Mouse (Mus musculus): ENCODE measurements at regions not wholly inside any gene's neighbourhood (a gene's known extent, or its start where the extent isn't known, plus 50 kb on each side); places are given as distances from the start of the nearest gene placed in this dataset.

- peak; percentile 51 for DNase-seq (ENCODE audit: low spot score)
- Histone ChIP-seq H3K9ac (ENCODE audit: low read depth, low read length) (no peak overlapping the region), H3K4me1 (replicated peaks; ENCODE audit: insufficient read depth, low read length) (no peaks in the 10 kb centered on the region), H3K4me2 (ENCODE audit: low read length) (no peak overlapping the region), H3K36me3 (ENCODE audit: insufficient read depth, low read length) (no peaks in the 10 kb centered on the region), H3K9me3 (replicated peaks; ENCODE audit: low read length) (no peaks in the 10 kb centered on the region), H3K27ac (no peak overlapping the region), H3K4me3 (replicated peaks; ENCODE audit: low read depth, low read length) (no peak overlapping the region), H3K27me3 (ENCODE audit: insufficient read depth, low read length) (no peaks in the 10 kb centered on the region)
- peak; percentile 70 for TF ChIP-seq CTCF (IDR thresholded peaks at IDR 0.05; ENCODE audit: low read depth)
- no peak for ATAC-seq (replicated peaks; ENCODE audit: low FRiP score, low read depth)
Observed at GRCm38 (mm10) chr3:83416536-83416935, 288.8 kb downstream of the Dchs2 start.

GRCm38 (mm10) chr3:83424267-83424666 is 296.5 kb downstream of the Dchs2 start:
- DNase-seq (ENCODE audit: low spot score) (no peak), ATAC-seq (replicated peaks; ENCODE audit: low FRiP score, low read depth) (no peak)
- Histone ChIP-seq H3K9me3 (replicated peaks; ENCODE audit: low read length) (no peaks in the 10 kb centered on the region), H3K36me3 (ENCODE audit: insufficient read depth, low read length) (no peaks in the 10 kb centered on the region), H3K27me3 (ENCODE audit: insufficient read depth, low read length) (no peaks in the 10 kb centered on the region), H3K4me1 (replicated peaks; ENCODE audit: insufficient read depth, low read length) (no peaks in the 10 kb centered on the region), H3K9ac (ENCODE audit: low read depth, low read length) (no peak overlapping the region), H3K4me3 (replicated peaks; ENCODE audit: low read depth, low read length) (no peak overlapping the region), H3K4me2 (ENCODE audit: low read length) (no peak overlapping the region), H3K27ac (no peak overlapping the region)
- 72% methylated on average over 7 of the region's 7 CpGs for WGBS
- no peak for TF ChIP-seq CTCF (IDR thresholded peaks at IDR 0.05; ENCODE audit: low read depth)

GRCm38 (mm10) chr3:83429376-83429775 is 301.6 kb downstream of the Dchs2 start:
- Histone ChIP-seq H3K27ac (no peak overlapping the region), H3K4me3 (replicated peaks; ENCODE audit: low read depth, low read length) (no peak overlapping the region), H3K36me3 (ENCODE audit: insufficient read depth, low read length) (no peaks in the 10 kb centered on the region), H3K4me2 (ENCODE audit: low read length) (no peak overlapping the region), H3K9me3 (replicated peaks; ENCODE audit: low read length) (no peaks in the 10 kb centered on the region), H3K4me1 (replicated peaks; ENCODE audit: insufficient read depth, low read length) (no peaks in the 10 kb centered on the region), H3K27me3 (ENCODE audit: insufficient read depth, low read length) (no peaks in the 10 kb centered on the region), H3K9ac (ENCODE audit: low read depth, low read length) (no peak overlapping the region)
- ATAC-seq (replicated peaks; ENCODE audit: low FRiP score, low read depth) (no peak), DNase-seq (ENCODE audit: low spot score) (no peak)
- WGBS: 89% methylated on average over 3 of the region's 3 CpGs
- TF ChIP-seq CTCF (IDR thresholded peaks at IDR 0.05; ENCODE audit: low read depth): no peak

- no peaks in the 10 kb centered on the region for H3K9me3 ChIP-seq (replicated peaks; ENCODE audit: low read length)
- no peaks in the 10 kb centered on the region for H3K36me3 ChIP-seq (ENCODE audit: insufficient read depth, low read length)
- H3K4me1 ChIP-seq (replicated peaks; ENCODE audit: insufficient read depth, low read length): no peaks in the 10 kb centered on the region
- DNase-seq (ENCODE audit: low spot score) (peak; percentile 23), ATAC-seq (replicated peaks; ENCODE audit: low FRiP score, low read depth) (no peak)
- no peak for TF ChIP-seq CTCF (IDR thresholded peaks at IDR 0.05; ENCODE audit: low read depth)
- WGBS: 66% methylated on average over 7 of the region's 7 CpGs
- H3K27me3 ChIP-seq (ENCODE audit: insufficient read depth, low read length): no peaks in the 10 kb centered on the region
- no peak overlapping the region for H3K4me3 ChIP-seq (replicated peaks; ENCODE audit: low read depth, low read length)
- H3K27ac ChIP-seq: no peak overlapping the region
- no peak overlapping the region for H3K4me2 ChIP-seq (ENCODE audit: low read length)
- H3K9ac ChIP-seq (ENCODE audit: low read depth, low read length): no peak overlapping the region
Observed at GRCm38 (mm10) chr3:83446154-83446667, 318.5 kb downstream of the Dchs2 start.

- no peak for TF ChIP-seq CTCF (IDR thresholded peaks at IDR 0.05; ENCODE audit: low read depth)
Observed at GRCm38 (mm10) chr3:83450662-83451061, 315.5 kb upstream of the Sfrp2 start.

DNA sequence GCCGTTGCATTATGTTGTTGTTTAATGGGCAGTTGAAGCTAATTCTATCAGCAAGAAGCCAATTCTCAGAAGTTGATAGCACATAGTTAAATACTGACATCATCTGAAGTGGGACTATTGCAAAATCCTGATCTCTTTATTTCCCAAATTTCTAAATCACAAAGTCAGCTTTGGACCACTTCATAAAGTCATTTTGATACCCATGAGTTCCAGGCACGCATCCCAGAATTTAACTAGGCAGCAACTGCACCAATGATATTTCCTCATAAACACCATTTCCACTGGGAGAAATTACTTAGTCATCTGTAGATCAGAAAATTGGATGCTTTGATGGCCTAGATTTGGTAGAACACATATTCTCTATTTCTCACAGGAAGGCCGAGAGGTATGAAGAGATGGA is 314.8 kb upstream of the Sfrp2 start:
- H3K4me3 ChIP-seq (replicated peaks; ENCODE audit: low read depth, low read length): no peak overlapping the region
- H3K4me1 ChIP-seq (replicated peaks; ENCODE audit: insufficient read depth, low read length): no peaks in the 10 kb centered on the region
- no peaks in the 10 kb centered on the region for H3K36me3 ChIP-seq (ENCODE audit: insufficient read depth, low read length)
- H3K4me2 ChIP-seq (ENCODE audit: low read length): no peak overlapping the region
- no peak overlapping the region for H3K9ac ChIP-seq (ENCODE audit: low read depth, low read length)
- no peak overlapping the region for H3K27ac ChIP-seq
- no peak for ATAC-seq (replicated peaks; ENCODE audit: low FRiP score, low read depth)
- WGBS: 85% methylated on average over 3 of the region's 3 CpGs
- no peak for DNase-seq (ENCODE audit: low spot score)
- H3K27me3 ChIP-seq (ENCODE audit: insufficient read depth, low read length): no peaks in the 10 kb centered on the region
- H3K9me3 ChIP-seq (replicated peaks; ENCODE audit: low read length): no peaks in the 10 kb centered on the region
- TF ChIP-seq CTCF (IDR thresholded peaks at IDR 0.05; ENCODE audit: low read depth): no peak

More at GRCm38 (mm10) chr3:83450662-83451061, 315.5 kb upstream of the Sfrp2 start:
- Histone ChIP-seq H3K9me3 (replicated peaks; ENCODE audit: low read length) (no peaks in the 10 kb centered on the region), H3K4me2 (ENCODE audit: low read length) (no peak overlapping the region), H3K4me3 (replicated peaks; ENCODE audit: low read depth, low read length) (no peak overlapping the region), H3K4me1 (replicated peaks; ENCODE audit: insufficient read depth, low read length) (no peaks in the 10 kb centered on the region), H3K9ac (ENCODE audit: low read depth, low read length) (no peak overlapping the region), H3K27ac (no peak overlapping the region), H3K27me3 (ENCODE audit: insufficient read depth, low read length) (no peaks in the 10 kb centered on the region), H3K36me3 (ENCODE audit: insufficient read depth, low read length) (no peaks in the 10 kb centered on the region)
- DNase-seq (ENCODE audit: low spot score): no peak
- ATAC-seq (replicated peaks; ENCODE audit: low FRiP score, low read depth): no peak
- WGBS: 81% methylated on average over 2 of the region's 2 CpGs

- Histone ChIP-seq H3K4me3 (replicated peaks; ENCODE audit: low read depth, low read length) (no peak overlapping the region), H3K9me3 (replicated peaks; ENCODE audit: low read length) (no peaks in the 10 kb centered on the region), H3K4me2 (ENCODE audit: low read length) (no peak overlapping the region), H3K27ac (no peak overlapping the region), H3K9ac (ENCODE audit: low read depth, low read length) (no peak overlapping the region), H3K4me1 (replicated peaks; ENCODE audit: insufficient read depth, low read length) (no peaks in the 10 kb centered on the region), H3K27me3 (ENCODE audit: insufficient read depth, low read length) (no peaks in the 10 kb centered on the region), H3K36me3 (ENCODE audit: insufficient read depth, low read length) (no peaks in the 10 kb centered on the region)
- 57% methylated on average over 2 of the region's 2 CpGs for WGBS
- DNase-seq (ENCODE audit: low spot score): no peak
- TF ChIP-seq CTCF (IDR thresholded peaks at IDR 0.05; ENCODE audit: low read depth): no peak
- ATAC-seq (replicated peaks; ENCODE audit: low FRiP score, low read depth): no peak
Observed at GRCm38 (mm10) chr3:83453462-83453861, 312.7 kb upstream of the Sfrp2 start.
